Mouse (Mus musculus) CH12.LX (cell line): Measurements from ENCODE around the gene Tigd3. TPM values are rescaled to one million over a fixed set of nuclear protein-coding genes. Genes with fewer than 3 reads are reported as not detected.

Experiments used
- DNase-seq: peaks from one replicate; pipeline ENCODE4 v3.0.0-alpha.2; 2013; ENCODE audit errors: extremely low read depth
- H3K27ac ChIP-seq: 2 replicates; pipeline ENCODE4 v1.5.1; 2012; ENCODE audit warnings: low read depth, mild to moderate bottlenecking, control low read depth, moderate library complexity; ENCODE audit not compliant: insufficient read depth
- H3K27me3 ChIP-seq: replicated peaks from 2 replicates; pipeline ENCODE3; 2012; ENCODE audit warnings: inconsistent platforms
- H3K36me3 ChIP-seq, 2 experiments: replicated peaks in 1 of 2; 2 replicates each; pipeline versions ENCODE3 to v1.6.1; 2012; ENCODE audit warnings: inconsistent platforms in 1 of 2, low read length in 1 of 2, mild to moderate bottlenecking in 1 of 2, mixed read lengths in 1 of 2, moderate library complexity in 1 of 2; ENCODE audit not compliant: control insufficient read depth in 1 of 2, insufficient read depth in 1 of 2
- H3K4me1 ChIP-seq, 2 experiments: 2 replicates each; pipeline ENCODE4 v1.6.1; 2012; ENCODE audit warnings: inconsistent platforms in 1 of 2, moderate library complexity in 1 of 2; ENCODE audit not compliant: insufficient read depth in 2 of 2, control insufficient read depth in 1 of 2
- H3K4me2 ChIP-seq: 2 replicates; pipeline ENCODE4 v1.6.1; 2012; ENCODE audit warnings: low read depth, mild to moderate bottlenecking, control low read depth; ENCODE audit not compliant: poor library complexity, insufficient read depth, severe bottlenecking
- H3K4me3 ChIP-seq, 3 experiments: fragments of 150-350 bp in 1 of 3; sonication (generic) in 1 of 3; replicated peaks in 1 of 3; 2 replicates each; pipeline versions ENCODE3 to v1.5.1; 2011 to 2012; ENCODE audit warnings: low read depth in 2 of 3, low read length in 2 of 3, mild to moderate bottlenecking in 2 of 3, moderate library complexity in 2 of 3, control low read depth in 1 of 3, improper control_type of control experiment in 1 of 3, inconsistent platforms in 1 of 3, mixed read lengths in 1 of 3; ENCODE audit not compliant: poor library complexity in 1 of 3
- H3K79me2 ChIP-seq: replicated peaks from 2 replicates; pipeline ENCODE4 v1.6.1; 2012; ENCODE audit warnings: mild to moderate bottlenecking, moderate library complexity; ENCODE audit not compliant: control insufficient read depth, poor library complexity, insufficient read depth, severe bottlenecking; ENCODE audit errors: extremely low read depth
- H3K9ac ChIP-seq: 2 replicates; pipeline ENCODE4 v1.6.1; 2012; ENCODE audit warnings: low read depth, mild to moderate bottlenecking, control low read depth, moderate library complexity; ENCODE audit not compliant: insufficient read depth
- H3K9me3 ChIP-seq: replicated peaks from 2 replicates; pipeline ENCODE3; 2012; ENCODE audit warnings: low read length, inconsistent platforms, mixed read lengths
- CHD1 ChIP-seq: IDR thresholded peaks from 2 replicates; pipeline ENCODE4 v1.6.1; 2012; ENCODE audit warnings: low read depth, low read length, improper control_type of control experiment, inconsistent platforms
- CHD2 ChIP-seq: IDR thresholded peaks from 2 replicates; pipeline ENCODE4 v1.6.1; 2011; ENCODE audit warnings: low read length, improper control_type of control experiment
- ELF1 ChIP-seq: IDR thresholded peaks from 2 replicates; pipeline ENCODE4 v1.6.1; 2014; ENCODE audit warnings: low read depth, mild to moderate bottlenecking, inconsistent platforms, low read length, improper control_type of control experiment
- ETS1 ChIP-seq: conservative IDR thresholded peaks from 2 replicates; pipeline ENCODE4 v1.6.1; 2012; ENCODE audit warnings: low read depth, mild to moderate bottlenecking, inconsistent platforms, low read length, improper control_type of control experiment, moderate library complexity
- HCFC1 ChIP-seq: IDR thresholded peaks from 2 replicates; pipeline ENCODE4 v1.6.1; 2012; ENCODE audit warnings: low read depth, mild to moderate bottlenecking, inconsistent platforms, low read length, improper control_type of control experiment
- IRF4 ChIP-seq: IDR thresholded peaks from 2 replicates; pipeline ENCODE4 v1.6.1; 2014; ENCODE audit warnings: low read depth, mild to moderate bottlenecking, inconsistent platforms, low read length, improper control_type of control experiment
- MEF2A ChIP-seq: IDR thresholded peaks from 2 replicates; pipeline ENCODE4 v1.6.1; 2014; ENCODE audit warnings: low read depth, mild to moderate bottlenecking, inconsistent platforms, low read length, improper control_type of control experiment, borderline replicate concordance
- NELFE ChIP-seq: IDR thresholded peaks from 2 replicates; pipeline ENCODE4 v1.6.1; 2011; ENCODE audit warnings: low read depth, low read length, improper control_type of control experiment
- PAX5 ChIP-seq: IDR thresholded peaks from 2 replicates; pipeline ENCODE4 v1.6.1; 2012; ENCODE audit warnings: low read length, inconsistent platforms, mixed read lengths
- RCOR1 ChIP-seq: conservative IDR thresholded peaks from 2 replicates; pipeline ENCODE4 v1.6.1; 2012; ENCODE audit warnings: low read depth, mild to moderate bottlenecking, inconsistent platforms, low read length, improper control_type of control experiment
- SMC3 ChIP-seq: IDR thresholded peaks from 2 replicates; pipeline ENCODE4 v1.6.1; 2011; ENCODE audit warnings: low read depth, low read length, improper control_type of control experiment
- TCF12 ChIP-seq: IDR thresholded peaks from 2 replicates; pipeline ENCODE4 v1.6.1; 2014; ENCODE audit warnings: low read depth, mild to moderate bottlenecking, inconsistent platforms, low read length, improper control_type of control experiment
- ZC3H11A ChIP-seq: IDR thresholded peaks from 2 replicates; pipeline ENCODE4 v1.6.1; 2012; ENCODE audit warnings: low read depth, mild to moderate bottlenecking, inconsistent platforms, low read length, improper control_type of control experiment
- ZNF384 ChIP-seq: IDR thresholded peaks from 2 replicates; pipeline ENCODE4 v1.6.1; 2012; ENCODE audit warnings: low read depth, low read length, improper control_type of control experiment, inconsistent platforms
- dilution Hi-C: fragments of 300-500 bp; cut with MboI; formaldehyde crosslinking; loops from 2 replicates; pipeline ENCODE4 v1.14.3; 2020; ENCODE audit warnings: low sequenced_read_pairs; ENCODE audit not compliant: extremely low pct_unique_long_range_greater_than_20kb, extremely low pct_ligation_motif_present
- in situ Hi-C: fragments of 300-500 bp; cut with MboI; formaldehyde crosslinking; loops from 3 replicates; pipeline ENCODE4 v1.14.3; 2019; ENCODE audit warnings: low sequenced_read_pairs, low pct_ligation_motif_present, low pct_unique_long_range_greater_than_20kb, mixed read lengths
- polyA plus RNA-seq: library from polyadenylated mRNA; unstranded; fragments of >175 nt; gene quantifications from 2 replicates; pipeline ENCODE4 v1.2.1, GENCODE M21; 2012; ENCODE audit warnings: low read depth; ENCODE audit not compliant: insufficient read length
- total RNA-seq, 2 experiments: library from RNA; depleted of rRNA; stranded (reverse); fragments of 300-350 nt in 1 of 2; fragments of >200 nt in 1 of 2; gene quantifications; 2 replicates each; pipeline ENCODE4 v1.2.3; 2012 to 2014

Tigd3 gene
- total and polyA plus RNA-seq, 3 experiments = 0.67 to 1.6 (median 1.4) TPM

DNA sequence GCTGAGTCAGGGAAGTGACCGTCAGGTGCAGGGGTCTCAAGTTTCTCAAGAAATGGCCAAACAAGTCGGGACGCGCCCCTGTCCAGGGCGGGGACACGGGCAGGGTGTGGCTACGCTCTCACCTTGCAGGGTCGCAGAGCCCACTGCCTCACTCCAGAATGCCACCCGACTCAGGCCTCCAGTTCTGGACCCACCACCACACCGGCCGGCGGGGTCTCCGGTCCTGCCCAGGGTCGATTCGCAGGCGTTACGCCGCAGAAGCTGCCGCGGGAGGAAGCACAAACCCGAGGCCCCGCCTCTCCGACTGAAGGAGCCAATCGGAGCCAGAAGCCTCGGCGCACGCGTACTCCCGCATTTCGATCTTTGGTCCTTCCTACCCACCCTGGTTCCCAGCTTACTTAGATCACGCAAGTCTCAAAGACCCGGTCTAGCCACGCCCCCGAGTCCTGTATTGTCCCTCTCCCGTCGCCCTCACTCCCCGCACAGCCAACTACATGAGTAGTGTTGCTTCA, 18.9 kb downstream of the Tigd3 start, which contains the start of gene Frmd8 (continued):
- TF ChIP-seq NELFE (peak; percentile 71), MEF2A (no peak), IRF4 (peak; percentile 24; the same call in 1 of the 2 replicates), RCOR1 (no peak), PAX5 (no peak), TCF12 (no peak), SMC3 (no peak), ELF1 (peak; percentile 56; the same call in 1 of the 2 replicates)

GRCm38 (mm10) chr19:5874391-5874968, 19.5 kb downstream of the Tigd3 start:
- no peaks in the 10 kb centered on the region for H3K27me3 ChIP-seq
- H3K4me3 ChIP-seq = peak overlapping the region; percentile 85 to 93 (median 90)
- in situ Hi-C loops = no loop called here
- H3K27ac ChIP-seq = 0 out of 2 replicates have a peak overlapping the region, but pooled peaks have one; percentile 2
- no peaks in the 10 kb centered on the region for H3K9me3 ChIP-seq
- H3K9ac ChIP-seq = peak overlapping the region; percentile 93
- TF ChIP-seq ETS1 = no peak
- 0 out of 2 replicates have a peak, but pooled peaks have one; percentile 17 for TF ChIP-seq CHD1
- H3K36me3 ChIP-seq = peaks cover 31 to 41% of the 10 kb centered on the region in 2 experiments
- no peak for DNase-seq
- peaks cover 22 to 56% of the 10 kb centered on the region in 2 experiments for H3K4me1 ChIP-seq
- peaks cover 4% of the 10 kb centered on the region; the same call in 1 of the 2 replicates for H3K79me2 ChIP-seq
- H3K4me2 ChIP-seq = peak overlapping the region; percentile 88
- dilution Hi-C loops = no loop called here

GRCm38 (mm10) chr19:5872931-5873556, 20.9 kb downstream of the Tigd3 start:
- H3K27ac ChIP-seq = no peak overlapping the region
- in situ Hi-C loops (no loop called here), dilution Hi-C loops (no loop called here)
- no peak overlapping the region for H3K4me3 ChIP-seq
- H3K36me3 ChIP-seq = peaks cover 45 to 54% of the 10 kb centered on the region in 2 experiments
- no peaks in the 10 kb centered on the region for H3K9me3 ChIP-seq
- H3K4me1 ChIP-seq = peaks cover 19 to 46% of the 10 kb centered on the region in 2 experiments
- no peak overlapping the region for H3K9ac ChIP-seq
- peaks cover 4% of the 10 kb centered on the region; the same call in 1 of the 2 replicates for H3K79me2 ChIP-seq
- TF ChIP-seq CHD2 (no peak), HCFC1 (no peak), ZNF384 (no peak), MEF2A (no peak), ZC3H11A (no peak)
- no peak overlapping the region for H3K4me2 ChIP-seq
- no peak for DNase-seq
- no peaks in the 10 kb centered on the region for H3K27me3 ChIP-seq
